Mouse (Mus musculus): ENCODE data around the gene Ifna6. TPM values are rescaled to one million over a fixed set of nuclear protein-coding genes. Genes with fewer than 3 reads are reported as not detected.
"Not testable (repeated sequence)": the region's sequence is repeated elsewhere in the genome, so short reads cannot be mapped to it uniquely, and the experiment has no call there.

Gene Ifna6
- polyA plus RNA-seq, 1 experiment from 2014 or later: not detected

- H3K36me3 ChIP-seq (ENCODE audit: control insufficient read depth, insufficient read depth); H3K27ac ChIP-seq (ENCODE audit: low read length); H3K9ac ChIP-seq (ENCODE audit: low read depth, low read length); H3K27me3 ChIP-seq (ENCODE audit: control insufficient read depth, insufficient read depth, low read depth, low read length); H3K4me2 ChIP-seq (ENCODE audit: low read depth, low read length); H3K9me3 ChIP-seq (replicated peaks; ENCODE audit: control insufficient read depth, low read length); ATAC-seq (ENCODE audit: low read depth); H3K4me3 ChIP-seq (ENCODE audit: low read depth, low read length); H3K4me1 ChIP-seq (ENCODE audit: control insufficient read depth, low read depth, low read length): not testable (repeated sequence)
- no CpG with 5 or more reads among the region's 28 CpGs for WGBS (ENCODE audit: insufficient replicate concordance)
Observed at GRCm38 (mm10) chr4:88797097-88797496, 30.1 kb upstream of the Ifna6 start, which contains the start of gene Gm13279. Gene Gm13279, plus strand, starts transcription at chr4:88797397.

DNA sequence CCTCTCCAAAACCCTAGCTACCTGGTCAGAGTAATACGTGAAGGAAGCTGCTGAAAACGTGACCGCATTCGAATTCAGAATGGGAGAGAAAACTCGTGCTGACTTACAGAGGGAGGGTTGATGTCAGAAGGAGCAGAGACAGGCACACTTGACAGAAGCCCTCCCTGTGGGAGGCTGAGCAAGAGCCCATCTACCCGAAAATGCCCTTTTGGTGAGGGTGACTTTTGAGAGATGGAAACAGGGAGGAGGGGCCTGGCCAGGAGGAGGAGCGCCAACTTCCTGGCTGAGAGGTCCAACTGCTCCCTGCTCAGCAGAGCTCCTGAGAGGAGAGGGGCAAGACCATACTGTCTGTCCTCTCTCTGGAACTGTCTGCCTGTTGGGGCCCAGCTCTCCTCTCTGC, 27.9 kb upstream of the Ifna6 start, which contains the start of gene Gm13285:
Gm13285 (plus strand) TSS at position 301 of the 400 bp plus-strand sequence.
- 20% methylated on average over 1 of the region's 7 CpGs for WGBS (ENCODE audit: insufficient replicate concordance)
- H3K27ac ChIP-seq (ENCODE audit: low read length); H3K4me2 ChIP-seq (ENCODE audit: low read depth, low read length); H3K36me3 ChIP-seq (ENCODE audit: control insufficient read depth, insufficient read depth); H3K27me3 ChIP-seq (ENCODE audit: control insufficient read depth, insufficient read depth, low read depth, low read length); H3K4me1 ChIP-seq (ENCODE audit: control insufficient read depth, low read depth, low read length); H3K9ac ChIP-seq (ENCODE audit: low read depth, low read length); H3K9me3 ChIP-seq (replicated peaks; ENCODE audit: control insufficient read depth, low read length); H3K4me3 ChIP-seq (ENCODE audit: low read depth, low read length); ATAC-seq (ENCODE audit: low read depth): not testable (repeated sequence)

- H3K27ac ChIP-seq (ENCODE audit: low read length); H3K36me3 ChIP-seq (ENCODE audit: control insufficient read depth, insufficient read depth); H3K4me3 ChIP-seq (ENCODE audit: low read depth, low read length); ATAC-seq (ENCODE audit: low read depth); H3K27me3 ChIP-seq (ENCODE audit: control insufficient read depth, insufficient read depth, low read depth, low read length); H3K9me3 ChIP-seq (replicated peaks; ENCODE audit: control insufficient read depth, low read length); H3K4me1 ChIP-seq (ENCODE audit: control insufficient read depth, low read depth, low read length); H3K9ac ChIP-seq (ENCODE audit: low read depth, low read length): not testable (repeated sequence)
- H3K4me2 ChIP-seq (ENCODE audit: low read depth, low read length): peak within 1 kb of the TSS; percentile 27; the same call in 1 of the 2 replicates
- no CpG with 5 or more reads among the region's 29 CpGs for WGBS (ENCODE audit: insufficient replicate concordance)
Observed at GRCm38 (mm10) chr4:88802954-88803353, 24.3 kb upstream of the Ifna6 start, which contains the start of gene Gm13287. Gene Gm13287, plus strand, starts transcription at chr4:88803254.

DNA sequence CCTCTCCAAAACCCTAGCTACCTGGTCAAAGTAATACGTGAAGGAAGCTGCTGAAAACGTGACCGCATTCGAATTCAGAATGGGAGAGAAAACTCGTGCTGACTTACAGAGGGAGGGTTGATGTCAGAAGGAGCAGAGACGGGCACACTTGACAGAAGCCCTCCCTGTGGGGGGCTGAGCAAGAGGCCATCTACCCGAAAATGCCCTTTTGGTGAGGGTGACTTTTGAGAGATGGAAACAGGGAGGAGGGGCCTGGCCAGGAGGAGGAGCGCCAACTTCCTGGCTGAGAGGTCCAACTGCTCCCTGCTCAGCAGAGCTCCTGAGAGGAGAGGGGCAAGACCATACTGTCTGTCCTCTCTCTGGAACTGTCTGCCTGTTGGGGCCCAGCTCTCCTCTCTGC, 22.0 kb upstream of the Ifna6 start, which contains the start of gene Gm13288:
Gm13288 (plus strand) TSS at position 301 of the 400 bp plus-strand sequence.
- H3K4me3 ChIP-seq (ENCODE audit: low read depth, low read length); ATAC-seq (ENCODE audit: low read depth); H3K9ac ChIP-seq (ENCODE audit: low read depth, low read length); H3K9me3 ChIP-seq (replicated peaks; ENCODE audit: control insufficient read depth, low read length); H3K27me3 ChIP-seq (ENCODE audit: control insufficient read depth, insufficient read depth, low read depth, low read length); H3K4me2 ChIP-seq (ENCODE audit: low read depth, low read length); H3K36me3 ChIP-seq (ENCODE audit: control insufficient read depth, insufficient read depth); H3K4me1 ChIP-seq (ENCODE audit: control insufficient read depth, low read depth, low read length); H3K27ac ChIP-seq (ENCODE audit: low read length): not testable (repeated sequence)
- no CpG with 5 or more reads among the region's 8 CpGs for WGBS (ENCODE audit: insufficient replicate concordance)

GRCm38 (mm10) chr4:88805761-88806160, 21.5 kb upstream of the Ifna6 start:
- not testable (repeated sequence) for H3K4me3 ChIP-seq (ENCODE audit: low read depth, low read length); H3K27me3 ChIP-seq (ENCODE audit: control insufficient read depth, insufficient read depth, low read depth, low read length); H3K27ac ChIP-seq (ENCODE audit: low read length); ATAC-seq (ENCODE audit: low read depth); H3K4me2 ChIP-seq (ENCODE audit: low read depth, low read length); H3K9ac ChIP-seq (ENCODE audit: low read depth, low read length); H3K9me3 ChIP-seq (replicated peaks; ENCODE audit: control insufficient read depth, low read length); H3K36me3 ChIP-seq (ENCODE audit: control insufficient read depth, insufficient read depth); H3K4me1 ChIP-seq (ENCODE audit: control insufficient read depth, low read depth, low read length)
- WGBS (ENCODE audit: insufficient replicate concordance): 0% methylated on average over 8 of the region's 34 CpGs

- WGBS (ENCODE audit: insufficient replicate concordance): 30% methylated on average over 3 of the region's 3 CpGs
- H3K4me1 ChIP-seq (ENCODE audit: control insufficient read depth, low read depth, low read length): no peaks in the 10 kb centered on the region
Observed at GRCm38 (mm10) chr4:88815928-88816327, 11.3 kb upstream of the Ifna6 start, which contains the start of gene Ifna7. Gene Ifna7, plus strand, starts transcription at chr4:88816228.

GRCm38 (mm10) chr4:88819659-88820058, 7.6 kb upstream of the Ifna6 start, which contains the start of gene Ifna11:
Gene Ifna11, plus strand, starts transcription at chr4:88819959.
- H3K9ac ChIP-seq (ENCODE audit: low read depth, low read length): no peak within 1 kb of the TSS
- H3K4me1 ChIP-seq (ENCODE audit: control insufficient read depth, low read depth, low read length): no peaks in the 10 kb centered on the region
- H3K27ac ChIP-seq (ENCODE audit: low read length): no peak within 1 kb of the TSS
- no peaks in the 10 kb centered on the region for H3K27me3 ChIP-seq (ENCODE audit: control insufficient read depth, insufficient read depth, low read depth, low read length)
- no peak for ATAC-seq (ENCODE audit: low read depth)
- no peak within 1 kb of the TSS for H3K4me2 ChIP-seq (ENCODE audit: low read depth, low read length)
- no peak within 1 kb of the TSS for H3K4me3 ChIP-seq (ENCODE audit: low read depth, low read length)
- no peaks in the 10 kb centered on the region for H3K36me3 ChIP-seq (ENCODE audit: control insufficient read depth, insufficient read depth)
- H3K9me3 ChIP-seq (replicated peaks; ENCODE audit: control insufficient read depth, low read length): no peaks in the 10 kb centered on the region
- 68% methylated on average over 1 of the region's 1 CpGs for WGBS (ENCODE audit: insufficient replicate concordance)

More at GRCm38 (mm10) chr4:88815928-88816327, 11.3 kb upstream of the Ifna6 start, which contains the start of gene Ifna7:
- Histone ChIP-seq H3K36me3 (ENCODE audit: control insufficient read depth, insufficient read depth) (no peaks in the 10 kb centered on the region), H3K27me3 (ENCODE audit: control insufficient read depth, insufficient read depth, low read depth, low read length) (no peaks in the 10 kb centered on the region), H3K4me3 (ENCODE audit: low read depth, low read length) (no peak within 1 kb of the TSS), H3K4me2 (ENCODE audit: low read depth, low read length) (no peak within 1 kb of the TSS), H3K27ac (ENCODE audit: low read length) (no peak within 1 kb of the TSS), H3K9me3 (replicated peaks; ENCODE audit: control insufficient read depth, low read length) (no peaks in the 10 kb centered on the region), H3K9ac (ENCODE audit: low read depth, low read length) (no peak within 1 kb of the TSS)
- ATAC-seq (ENCODE audit: low read depth): no peak

DNA sequence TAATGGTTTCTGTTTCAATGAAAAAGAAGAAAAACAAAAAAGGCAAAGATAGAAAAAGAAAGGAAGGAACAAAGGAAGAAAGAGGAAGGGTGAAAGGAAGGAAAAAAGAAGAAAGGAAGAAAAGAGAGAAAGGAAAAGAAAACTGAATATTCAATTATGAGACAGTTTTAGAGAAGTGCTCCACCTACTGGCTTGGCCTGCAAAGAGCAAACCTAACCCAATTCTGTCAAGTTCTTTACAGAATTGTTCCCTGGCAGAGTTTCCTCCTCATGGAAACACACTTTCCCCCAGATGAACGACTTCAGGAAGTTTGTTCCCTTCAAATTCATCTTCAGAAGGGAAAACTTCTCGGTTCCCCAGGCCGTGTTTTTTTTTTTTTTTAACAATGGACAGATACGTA, 4.2 kb upstream of the Ifna6 start:
- Histone ChIP-seq H3K4me1 (ENCODE audit: control insufficient read depth, low read depth, low read length) (no peaks in the 10 kb centered on the region), H3K9me3 (replicated peaks; ENCODE audit: control insufficient read depth, low read length) (no peaks in the 10 kb centered on the region), H3K36me3 (ENCODE audit: control insufficient read depth, insufficient read depth) (no peaks in the 10 kb centered on the region), H3K4me2 (ENCODE audit: low read depth, low read length) (no peak overlapping the region), H3K4me3 (ENCODE audit: low read depth, low read length) (no peak overlapping the region), H3K27ac (ENCODE audit: low read length) (no peak overlapping the region), H3K27me3 (ENCODE audit: control insufficient read depth, insufficient read depth, low read depth, low read length) (no peaks in the 10 kb centered on the region), H3K9ac (ENCODE audit: low read depth, low read length) (no peak overlapping the region)
- WGBS (ENCODE audit: insufficient replicate concordance): 21% methylated on average over 4 of the region's 4 CpGs
- ATAC-seq (ENCODE audit: low read depth): no peak

GRCm38 (mm10) chr4:88830523-88830922, 3.3 kb downstream of the Ifna6 start:
- no peak overlapping the region for H3K4me3 ChIP-seq (ENCODE audit: low read depth, low read length)
- WGBS (ENCODE audit: insufficient replicate concordance): 10% methylated on average over 4 of the region's 4 CpGs
- no peak for ATAC-seq (ENCODE audit: low read depth)
- no peaks in the 10 kb centered on the region for H3K36me3 ChIP-seq (ENCODE audit: control insufficient read depth, insufficient read depth)
- no peaks in the 10 kb centered on the region for H3K4me1 ChIP-seq (ENCODE audit: control insufficient read depth, low read depth, low read length)
- H3K9ac ChIP-seq (ENCODE audit: low read depth, low read length): no peak overlapping the region
- no peak overlapping the region for H3K4me2 ChIP-seq (ENCODE audit: low read depth, low read length)
- H3K9me3 ChIP-seq (replicated peaks; ENCODE audit: control insufficient read depth, low read length): no peaks in the 10 kb centered on the region
- no peaks in the 10 kb centered on the region for H3K27me3 ChIP-seq (ENCODE audit: control insufficient read depth, insufficient read depth, low read depth, low read length)
- no peak overlapping the region for H3K27ac ChIP-seq (ENCODE audit: low read length)

Measured in liver, embryonic 16.5 days (tissue).